Mouse (Mus musculus): ENCODE results near the gene Fbxo36. TPM values are rescaled to one million over a fixed set of nuclear protein-coding genes. Genes with fewer than 3 reads are reported as not detected.

Fbxo36 gene
- polyA plus RNA-seq, 1 experiment from 2014 or later, result 8.4 TPM

DNA sequence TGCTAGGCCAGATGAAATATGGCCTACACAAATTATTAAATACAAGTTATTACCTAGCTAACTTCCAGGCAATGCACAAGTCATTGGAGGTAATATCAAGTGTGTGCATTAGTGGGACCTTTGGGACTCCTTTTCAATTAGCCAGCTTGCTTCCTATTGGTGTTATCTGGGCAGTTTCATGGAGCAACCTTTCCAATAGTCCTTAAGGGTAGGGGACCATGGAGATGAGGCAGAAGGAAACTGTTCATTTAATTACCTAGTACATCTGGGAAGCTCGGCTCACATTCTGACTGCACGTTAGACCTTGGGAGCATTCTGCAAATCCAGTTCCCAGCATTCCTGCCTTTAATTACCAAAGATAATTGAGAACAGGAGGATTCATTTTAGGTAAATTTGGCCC is 64.8 kb downstream of the Fbxo36 start:
- Histone ChIP-seq H3K27ac (replicated peaks) (no peak overlapping the region), H3K9ac (no peak overlapping the region), H3K4me3 (no peak overlapping the region), H3K27me3 (no peaks in the 10 kb centered on the region), H3K4me2 (no peak overlapping the region), H3K4me1 (replicated peaks) (no peaks in the 10 kb centered on the region), H3K9me3 (no peaks in the 10 kb centered on the region), H3K36me3 (no peaks in the 10 kb centered on the region)
- ATAC-seq (ENCODE audit: low FRiP score, low read depth), result no peak
- WGBS, result 72% methylated on average over 2 of the region's 2 CpGs

DNA sequence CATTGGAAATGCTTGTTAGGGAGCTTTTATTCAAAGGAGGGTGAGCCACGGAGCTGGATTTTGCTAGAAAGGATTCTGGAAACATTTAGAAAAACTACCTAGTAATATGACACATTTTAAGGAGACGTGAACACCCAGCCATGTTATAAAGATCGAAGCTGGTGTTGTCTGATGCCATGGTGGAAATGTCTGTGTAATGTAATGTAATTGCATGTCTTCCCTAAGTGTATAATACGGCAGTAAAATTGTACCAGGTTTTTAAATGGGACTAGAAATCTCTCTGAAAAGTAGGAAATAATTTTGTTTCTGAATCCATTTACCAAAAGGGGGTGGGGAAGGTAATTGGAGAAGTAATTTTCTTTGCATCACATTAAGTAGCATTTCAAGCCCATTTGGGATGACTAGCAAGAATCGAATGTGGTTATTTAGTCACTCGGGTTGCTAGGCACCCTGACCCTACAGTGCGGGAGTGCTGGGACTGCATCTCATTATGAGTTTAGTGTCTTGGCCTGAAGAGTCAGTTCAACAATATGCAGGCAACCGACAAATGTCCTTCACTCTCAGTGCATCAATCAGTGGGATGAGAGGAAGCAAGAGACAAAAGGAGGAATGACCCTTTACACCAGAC is 70.7 kb downstream of the Fbxo36 start:
- no peak for ATAC-seq (ENCODE audit: low FRiP score, low read depth)
- H3K27ac ChIP-seq (replicated peaks), result no peak overlapping the region
- no peaks in the 10 kb centered on the region; the same call in 1 of the 2 replicates for H3K4me1 ChIP-seq (replicated peaks)

DNA sequence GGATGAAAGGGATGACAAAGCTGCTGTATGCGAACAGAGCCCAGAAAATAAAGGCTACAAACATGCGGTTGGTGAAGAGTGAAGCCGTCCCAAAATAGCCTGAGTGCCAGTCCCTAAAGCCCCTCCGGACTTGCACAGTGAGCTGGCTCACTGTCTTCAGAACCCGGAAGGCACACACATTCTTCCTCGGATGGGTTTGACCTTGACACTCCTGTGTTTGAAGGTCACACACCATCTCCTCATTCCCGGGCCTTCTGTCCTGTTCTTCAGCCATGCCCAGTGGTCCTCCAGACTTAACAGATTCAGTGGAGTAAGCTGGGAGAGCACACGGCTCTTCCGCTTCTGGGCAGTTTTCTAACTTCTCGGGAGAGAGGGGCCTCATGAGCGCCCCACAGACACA is 72.9 kb downstream of the Fbxo36 start:
- ATAC-seq (ENCODE audit: low FRiP score, low read depth), result no peak
- H3K9ac ChIP-seq, result no peak overlapping the region
- no peaks in the 10 kb centered on the region; the same call in 1 of the 2 replicates for H3K4me1 ChIP-seq (replicated peaks)
- no peaks in the 10 kb centered on the region for H3K27me3 ChIP-seq
- H3K27ac ChIP-seq (replicated peaks), result no peak overlapping the region
- H3K4me3 ChIP-seq, result no peak overlapping the region
- H3K4me2 ChIP-seq, result no peak overlapping the region
- WGBS, result 96% methylated on average over 11 of the region's 11 CpGs
- peaks cover 16% of the 10 kb centered on the region for H3K36me3 ChIP-seq
- no peaks in the 10 kb centered on the region for H3K9me3 ChIP-seq

More for the DNA sequence above, 70.7 kb downstream of the Fbxo36 start:
- H3K9ac ChIP-seq, result no peak overlapping the region
- 42% methylated on average over 8 of the region's 8 CpGs for WGBS
- no peaks in the 10 kb centered on the region for H3K27me3 ChIP-seq
- H3K4me3 ChIP-seq, result no peak overlapping the region
- no peak overlapping the region for H3K4me2 ChIP-seq
- H3K36me3 ChIP-seq, result peaks cover 16% of the 10 kb centered on the region
- no peaks in the 10 kb centered on the region for H3K9me3 ChIP-seq

DNA sequence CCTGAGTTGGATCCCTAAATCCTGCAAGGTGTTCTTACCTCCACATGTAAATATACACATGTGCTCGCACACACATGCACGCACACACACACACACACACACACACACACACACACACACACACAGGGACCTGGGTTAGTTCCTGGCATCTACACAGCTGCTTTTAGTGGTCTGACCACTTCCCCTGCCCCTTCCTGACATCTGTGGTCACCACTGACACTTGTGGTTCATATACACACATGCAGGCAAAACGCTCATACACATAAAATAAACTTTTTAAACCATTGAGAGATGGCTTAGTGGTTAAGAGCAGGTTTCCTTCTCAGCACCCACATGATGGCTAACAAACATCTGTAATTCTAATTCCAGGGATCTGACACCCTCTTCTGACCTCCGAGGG is 75.4 kb downstream of the Fbxo36 start:
- no peaks in the 10 kb centered on the region for H3K9me3 ChIP-seq
- no peaks in the 10 kb centered on the region; the same call in 1 of the 2 replicates for H3K4me1 ChIP-seq (replicated peaks)
- H3K4me2 ChIP-seq, result no peak overlapping the region
- no peak overlapping the region for H3K4me3 ChIP-seq
- ATAC-seq (ENCODE audit: low FRiP score, low read depth), result no peak
- no peaks in the 10 kb centered on the region for H3K27me3 ChIP-seq
- no peak overlapping the region for H3K27ac ChIP-seq (replicated peaks)
- no peak overlapping the region for H3K9ac ChIP-seq
- peaks cover 29% of the 10 kb centered on the region for H3K36me3 ChIP-seq
- 94% methylated on average over 4 of the region's 4 CpGs for WGBS

DNA sequence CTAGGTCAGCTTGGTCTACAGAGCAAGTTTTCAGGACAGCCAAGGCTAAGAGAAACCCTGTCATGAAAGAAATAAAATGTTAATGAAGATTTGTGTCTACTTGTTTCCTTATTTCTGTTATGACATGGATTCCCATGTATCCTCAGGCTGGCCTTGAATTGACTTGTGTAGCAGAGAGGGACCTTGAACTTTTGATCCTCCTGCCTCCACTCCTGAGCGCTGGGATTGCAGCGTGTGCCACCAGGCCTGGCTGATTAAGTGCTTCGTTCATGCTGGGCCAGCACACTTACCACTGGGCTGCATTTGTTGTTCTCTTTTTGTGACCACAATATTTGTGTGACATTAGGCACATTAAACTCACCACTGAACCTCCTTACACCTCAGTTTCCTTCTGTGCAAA is 79.2 kb downstream of the Fbxo36 start:
- H3K4me2 ChIP-seq, result no peak overlapping the region
- no peaks in the 10 kb centered on the region for H3K4me1 ChIP-seq (replicated peaks)
- WGBS, result 93% methylated on average over 3 of the region's 3 CpGs
- H3K4me3 ChIP-seq, result no peak overlapping the region
- no peak overlapping the region for H3K9ac ChIP-seq
- H3K27me3 ChIP-seq, result no peaks in the 10 kb centered on the region
- H3K27ac ChIP-seq (replicated peaks), result no peak overlapping the region
- no peaks in the 10 kb centered on the region for H3K9me3 ChIP-seq
- ATAC-seq (ENCODE audit: low FRiP score, low read depth), result no peak
- peaks cover 13% of the 10 kb centered on the region for H3K36me3 ChIP-seq

DNA sequence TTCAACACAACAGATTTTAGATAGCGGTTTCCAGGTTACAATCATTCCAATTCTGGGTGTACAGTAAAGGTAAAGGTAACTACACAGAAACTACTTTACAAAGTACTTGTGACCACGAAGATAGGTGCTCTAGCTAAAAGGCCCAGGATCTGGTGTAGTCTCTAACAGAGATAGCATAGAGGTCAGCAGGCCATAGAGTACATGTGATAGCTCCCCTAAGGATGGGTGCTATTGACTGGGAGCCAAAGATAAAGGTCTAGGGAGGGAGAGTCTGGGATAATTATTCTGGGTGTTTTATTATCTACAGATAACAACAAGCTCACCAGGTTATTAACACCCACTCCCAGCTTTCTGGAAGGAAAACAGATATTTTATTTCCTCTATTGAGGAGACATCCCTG is 83.8 kb downstream of the Fbxo36 start:
- peaks cover 22% of the 10 kb centered on the region for H3K36me3 ChIP-seq
- no peaks in the 10 kb centered on the region for H3K27me3 ChIP-seq
- WGBS, result 88% methylated on average over 2 of the region's 2 CpGs

DNA sequence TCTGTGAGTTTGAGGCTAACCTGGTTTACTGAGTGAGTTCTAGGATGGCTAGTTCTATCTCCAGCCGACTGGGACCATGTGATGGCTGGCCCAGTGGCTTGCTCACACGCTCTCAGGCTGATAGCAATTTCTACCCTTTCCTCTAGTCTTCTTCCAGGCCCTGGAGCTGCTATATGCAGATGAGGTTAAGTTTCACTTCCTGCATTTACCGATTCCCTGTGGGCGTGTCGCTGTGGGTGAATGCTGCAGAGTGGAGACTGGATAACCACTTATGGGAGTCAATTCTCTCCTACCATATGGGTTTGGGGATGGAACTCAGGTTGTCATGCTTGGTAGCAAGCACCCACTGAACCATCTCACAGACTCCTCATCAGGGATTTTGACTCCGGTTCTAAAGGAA is 84.5 kb downstream of the Fbxo36 start:
- Histone ChIP-seq H3K4me2 (no peak overlapping the region), H3K4me1 (replicated peaks) (no peaks in the 10 kb centered on the region), H3K9ac (no peak overlapping the region), H3K9me3 (no peaks in the 10 kb centered on the region), H3K27me3 (no peaks in the 10 kb centered on the region), H3K27ac (replicated peaks) (no peak overlapping the region), H3K4me3 (no peak overlapping the region), H3K36me3 (peaks cover 21% of the 10 kb centered on the region)
- ATAC-seq (ENCODE audit: low FRiP score, low read depth), result no peak
- 92% methylated on average over 6 of the region's 6 CpGs for WGBS

More for the DNA sequence above, 83.8 kb downstream of the Fbxo36 start:
- H3K27ac ChIP-seq (replicated peaks), result no peak overlapping the region
- H3K4me1 ChIP-seq (replicated peaks), result no peaks in the 10 kb centered on the region
- no peak for ATAC-seq (ENCODE audit: low FRiP score, low read depth)
- H3K4me3 ChIP-seq, result no peak overlapping the region
- no peak overlapping the region for H3K9ac ChIP-seq
- H3K9me3 ChIP-seq, result no peaks in the 10 kb centered on the region
- no peak overlapping the region for H3K4me2 ChIP-seq

DNA sequence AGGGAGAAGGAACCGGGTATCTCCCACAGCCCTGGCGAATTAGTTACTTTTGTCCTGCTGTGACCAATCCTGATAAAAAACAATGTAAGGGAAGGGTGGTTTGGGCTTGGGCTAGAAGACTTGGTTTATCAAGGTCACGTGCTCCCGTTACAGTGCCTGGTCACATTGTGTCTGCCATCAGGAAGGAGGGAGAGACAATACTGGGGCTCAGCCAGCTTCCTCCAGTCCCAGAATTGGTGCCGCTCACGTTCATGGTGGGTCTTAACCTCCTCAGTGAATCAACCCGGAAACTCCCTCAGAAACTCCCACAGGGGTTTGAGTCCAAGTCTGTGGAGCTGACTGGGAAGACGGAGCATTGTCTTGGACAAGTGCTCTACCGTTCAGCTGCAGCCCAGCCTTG is 86.0 kb downstream of the Fbxo36 start:
- no peaks in the 10 kb centered on the region for H3K27me3 ChIP-seq
- no peak overlapping the region for H3K4me3 ChIP-seq
- 79% methylated on average over 9 of the region's 9 CpGs for WGBS
- H3K9ac ChIP-seq, result no peak overlapping the region
- no peaks in the 10 kb centered on the region for H3K4me1 ChIP-seq (replicated peaks)
- peaks cover 17% of the 10 kb centered on the region for H3K36me3 ChIP-seq
- ATAC-seq (ENCODE audit: low FRiP score, low read depth), result no peak
- H3K9me3 ChIP-seq, result no peaks in the 10 kb centered on the region
- H3K27ac ChIP-seq (replicated peaks), result no peak overlapping the region
- no peak overlapping the region for H3K4me2 ChIP-seq

DNA sequence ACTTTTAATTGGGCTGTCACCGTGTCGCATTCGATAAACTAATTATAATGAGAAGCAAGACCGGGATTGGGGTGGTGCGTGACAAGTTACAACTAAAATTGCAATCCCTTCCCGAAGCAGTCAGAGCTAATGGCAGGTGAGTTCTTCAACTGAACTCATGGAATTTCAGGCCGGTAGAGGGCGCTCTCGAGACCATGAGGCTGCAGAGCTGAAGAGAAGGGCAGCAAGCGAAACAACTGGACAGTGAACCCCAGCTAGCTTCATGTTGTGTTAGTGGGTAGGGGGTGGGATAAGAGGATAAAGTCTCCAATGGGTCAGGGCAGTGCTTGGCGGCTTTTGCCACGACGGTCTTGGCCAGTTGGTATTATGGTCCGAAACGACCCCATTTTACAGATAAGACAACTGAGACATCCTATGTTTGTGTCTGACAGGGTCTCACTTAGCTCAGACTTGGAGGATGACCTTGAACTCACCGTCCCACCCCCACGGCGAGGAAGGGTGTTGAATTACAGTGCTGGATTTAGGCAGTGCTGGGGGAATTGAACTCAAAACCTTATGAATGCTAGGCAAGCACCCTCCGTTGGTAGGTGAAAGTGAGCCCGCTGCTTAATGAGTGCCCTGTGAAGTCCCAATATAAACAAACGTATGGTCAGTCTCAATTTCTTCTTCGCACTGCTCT is 94.0 kb downstream of the Fbxo36 start:
- Histone ChIP-seq H3K4me2 (peak overlapping the region; percentile 64), H3K9ac (peak overlapping the region; percentile 80; the same call in 1 of the 2 replicates), H3K9me3 (no peaks in the 10 kb centered on the region), H3K27me3 (no peaks in the 10 kb centered on the region), H3K36me3 (peaks cover 5% of the 10 kb centered on the region; the same call in 1 of the 2 replicates), H3K27ac (replicated peaks) (peak overlapping the region; percentile 93), H3K4me3 (peak overlapping the region; percentile 62), H3K4me1 (replicated peaks) (peaks cover 18% of the 10 kb centered on the region)
- 10% methylated on average over 22 of the region's 22 CpGs for whole genome bisulfite sequencing
- peak; percentile 10; the same call in 1 of the 2 replicates for ATAC-seq (ENCODE audit: low FRiP score, low read depth)

DNA sequence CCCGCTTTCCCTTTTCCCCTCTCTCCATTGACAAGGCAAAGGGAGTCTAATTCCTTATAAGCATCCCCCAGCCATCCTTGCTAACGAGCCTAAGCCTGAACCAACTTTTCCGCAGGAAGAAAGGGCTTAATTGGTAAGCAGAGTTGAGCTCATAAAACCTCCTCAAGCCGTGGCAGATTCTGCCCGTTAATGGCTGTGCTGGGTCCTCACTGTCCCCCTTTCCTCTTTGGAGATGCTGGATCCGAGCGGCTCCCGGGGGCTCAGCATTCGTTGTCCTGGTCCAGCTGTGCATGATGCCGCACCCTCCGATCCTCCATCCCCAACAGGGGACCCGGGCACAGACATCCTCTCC is 94.5 kb downstream of the Fbxo36 start:
- H3K27me3 ChIP-seq, result no peaks in the 10 kb centered on the region
- H3K4me3 ChIP-seq, result peak overlapping the region; percentile 62
- peak overlapping the region; percentile 80 for H3K9ac ChIP-seq
- peak overlapping the region; percentile 64 for H3K4me2 ChIP-seq
- H3K27ac ChIP-seq (replicated peaks), result peak overlapping the region; percentile 93
- H3K36me3 ChIP-seq, result peaks cover under 1% of the 10 kb centered on the region; the same call in 1 of the 2 replicates
- WGBS, result under 1% methylated on average over 12 of the region's 12 CpGs
- H3K9me3 ChIP-seq, result no peaks in the 10 kb centered on the region
- peak; percentile 2 for ATAC-seq (ENCODE audit: low FRiP score, low read depth)
- H3K4me1 ChIP-seq (replicated peaks), result peaks cover 18% of the 10 kb centered on the region

DNA sequence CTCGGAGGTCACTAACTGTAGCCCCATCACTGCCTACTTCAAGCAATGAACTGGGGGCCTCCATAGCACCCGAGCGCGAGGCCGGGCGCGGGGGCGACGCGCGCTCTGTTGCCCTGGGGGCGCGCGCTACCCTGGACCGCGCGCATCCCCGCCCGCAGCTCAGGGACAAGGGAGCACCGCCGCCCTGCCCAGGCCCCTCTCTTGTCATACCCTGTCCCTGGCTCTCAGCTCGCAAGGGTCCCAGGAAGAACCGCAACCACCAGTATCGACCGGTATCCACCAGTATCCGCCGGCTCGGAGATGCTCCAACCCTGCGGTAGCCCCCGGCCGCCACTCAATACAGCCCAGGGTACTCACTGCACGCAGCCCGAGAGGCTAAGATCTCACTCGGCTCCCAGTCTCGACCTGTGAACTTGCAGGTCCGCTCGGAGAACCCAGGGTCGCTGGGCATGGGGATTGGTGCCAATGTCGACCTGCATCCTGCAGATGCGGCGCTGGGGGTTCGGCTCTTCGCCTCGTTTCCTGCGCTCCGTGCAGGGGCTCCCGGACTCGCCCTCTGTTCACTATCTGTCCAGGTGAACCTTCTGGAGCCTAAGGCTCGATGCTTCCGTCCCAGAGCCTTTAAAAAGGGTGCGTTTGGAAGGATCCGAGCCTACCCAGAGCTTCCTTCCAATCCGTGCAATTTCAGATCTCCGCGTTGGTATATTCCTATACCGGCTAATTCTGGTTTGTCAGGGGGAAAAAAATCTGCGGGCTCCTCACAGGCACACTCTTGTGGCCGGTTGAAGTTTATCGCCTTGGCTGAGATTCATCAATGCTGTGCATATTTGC is 95.1 kb downstream of the Fbxo36 start, which contains the start of gene Slc16a14:
Gene Slc16a14 (minus strand): TSS at position 632 of the 831 bp plus-strand sequence.
- peak within 1 kb of the TSS; percentile 64 for H3K4me2 ChIP-seq
- WGBS, result under 1% methylated on average over 59 of the region's 59 CpGs
- H3K9me3 ChIP-seq, result no peaks in the 10 kb centered on the region
- H3K4me1 ChIP-seq (replicated peaks), result peaks cover 18% of the 10 kb centered on the region
- peak within 1 kb of the TSS; percentile 80 for H3K9ac ChIP-seq
- H3K36me3 ChIP-seq, result no peaks in the 10 kb centered on the region
- peak; percentile 88 for ATAC-seq (ENCODE audit: low FRiP score, low read depth)
- peak within 1 kb of the TSS; percentile 93 for H3K27ac ChIP-seq (replicated peaks)
- H3K4me3 ChIP-seq, result peak within 1 kb of the TSS; percentile 62
- H3K27me3 ChIP-seq, result no peaks in the 10 kb centered on the region

DNA sequence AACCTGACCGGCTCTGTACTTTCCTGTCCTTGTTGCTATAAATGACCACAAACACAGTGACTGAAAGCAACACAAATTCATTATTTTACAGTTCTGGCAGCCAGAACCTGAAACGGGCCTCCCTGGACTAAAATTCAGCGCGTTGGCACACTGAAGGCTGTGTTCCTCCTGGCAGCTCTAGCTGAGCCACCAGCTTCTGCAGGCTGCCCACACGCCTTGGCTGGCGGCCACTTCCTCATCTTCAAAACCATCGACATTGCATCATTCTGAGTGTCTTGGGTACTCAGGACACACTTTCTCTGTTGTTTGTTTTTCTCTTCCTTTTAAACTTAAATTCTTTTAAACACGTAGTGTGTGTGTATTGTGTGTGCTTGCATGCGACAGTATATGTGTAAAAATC is 96.0 kb downstream of the Fbxo36 start:
- H3K27ac ChIP-seq (replicated peaks), result 0 out of 2 replicates have a peak overlapping the region, but pooled peaks have one; percentile 93
- no peak overlapping the region for H3K9ac ChIP-seq
- 61% methylated on average over 9 of the region's 9 CpGs for WGBS

More for the DNA sequence above, 96.0 kb downstream of the Fbxo36 start:
- ATAC-seq (ENCODE audit: low FRiP score, low read depth), result no peak
- Histone ChIP-seq H3K4me3 (peak overlapping the region; percentile 62), H3K36me3 (no peaks in the 10 kb centered on the region), H3K9me3 (no peaks in the 10 kb centered on the region), H3K27me3 (no peaks in the 10 kb centered on the region), H3K4me2 (peak overlapping the region; percentile 64), H3K4me1 (replicated peaks) (peaks cover 18% of the 10 kb centered on the region)
